Mouse (Mus musculus) liver, embryonic 11.5 days (tissue): ENCODE results near the gene Olfml3. TPM values are rescaled to one million over a fixed set of nuclear protein-coding genes. Genes with fewer than 3 reads are reported as not detected.

Experiments used
- ATAC-seq: fragments of 200-750 bp; cut with Nextera tagmentation; replicated peaks from 2 replicates; pipeline ENCODE4 v1.8.0; 2017; ENCODE audit warnings: moderate number of reproducible peaks, mild to moderate bottlenecking, moderate TSS enrichment, moderate library complexity; ENCODE audit not compliant: low FRiP score
- DNase-seq: peaks from one replicate; pipeline ENCODE4 v3.0.0-alpha.2; 2017; ENCODE audit warnings: low spot score
- H3K27ac ChIP-seq: fragments of 300-500 bp; sonication (generic); 2 replicates; pipeline ENCODE4 v1.5.1; 2014; ENCODE audit warnings: mild to moderate bottlenecking, low read depth, low read length, control low read depth
- H3K27me3 ChIP-seq: fragments of 300-500 bp; sonication (generic); replicated peaks from 2 replicates; pipeline ENCODE4 v1.6.1; 2014; ENCODE audit warnings: low read length, mixed read lengths; ENCODE audit not compliant: control insufficient read depth, insufficient read depth
- H3K36me3 ChIP-seq: fragments of 300-500 bp; sonication (generic); 2 replicates; pipeline ENCODE4 v1.6.1; 2014; ENCODE audit warnings: mild to moderate bottlenecking, low read length, moderate library complexity, mixed read lengths; ENCODE audit not compliant: control insufficient read depth, insufficient read depth
- H3K4me1 ChIP-seq: fragments of 300-500 bp; sonication (generic); replicated peaks from 2 replicates; pipeline ENCODE4 v1.6.1; 2014; ENCODE audit warnings: low read length, mixed read lengths; ENCODE audit not compliant: control insufficient read depth, insufficient read depth
- H3K4me2 ChIP-seq: fragments of 300-500 bp; sonication (generic); 2 replicates; pipeline ENCODE4 v1.6.1; 2014; ENCODE audit warnings: mild to moderate bottlenecking, control low read depth, moderate library complexity
- H3K4me3 ChIP-seq: fragments of 300-500 bp; sonication (generic); 2 replicates; pipeline ENCODE4 v1.5.1; 2014; ENCODE audit warnings: low read depth, low read length, control low read depth
- H3K9ac ChIP-seq: fragments of 300-500 bp; sonication (generic); 2 replicates; pipeline ENCODE4 v1.6.1; 2014; ENCODE audit warnings: low read depth, low read length, control low read depth
- H3K9me3 ChIP-seq: fragments of 300-500 bp; sonication (generic); 2 replicates; pipeline ENCODE4 v1.6.1; 2016; ENCODE audit warnings: low read length, inconsistent platforms, mixed read lengths; ENCODE audit not compliant: control insufficient read depth
- WGBS: fragments of 180-500 bp; shearing (Covaris S2); extraction: QIAGEN DNeasy Blood & Tissue Kit; methylation state at CpG from one replicate; pipeline ENCODE4 v1.1.7; 2014; 5-methylcytosine and 5-hydroxymethylcytosine counted together
- polyA plus RNA-seq: library from polyadenylated mRNA; unstranded; fragments of >200 nt; fragmentation: Nextera tagmentation; extraction: Ambion mirVana; gene quantifications from 2 replicates; pipeline ENCODE4 v1.2.1, GENCODE M21; 2014

Gene Olfml3
- polyA plus RNA-seq, 1 experiment from 2014 or later, result 8.5 TPM

DNA sequence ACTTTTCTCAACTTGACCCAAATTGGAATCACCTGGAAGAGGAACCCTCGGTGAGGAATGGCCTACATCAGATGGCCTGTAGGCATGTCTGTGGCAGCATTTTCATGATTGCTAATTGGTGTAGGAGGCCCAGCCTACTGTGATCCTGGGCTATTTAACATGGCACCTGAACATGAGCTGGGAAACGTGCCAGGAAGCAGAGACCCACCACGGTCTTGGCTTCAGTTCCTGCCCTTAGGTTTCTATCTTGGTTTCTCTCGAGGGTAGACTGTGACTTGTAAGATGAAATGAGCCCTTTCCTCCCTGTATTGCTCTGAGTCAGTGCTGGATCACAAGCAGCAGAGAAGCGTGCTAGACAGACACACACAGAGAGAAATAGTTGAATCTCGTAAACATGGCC is 33.1 kb downstream of the Olfml3 start:
- no peak for ATAC-seq
- no peaks in the 10 kb centered on the region for H3K4me1 ChIP-seq
- 76% methylated on average over 6 of the region's 6 CpGs for WGBS
- H3K9ac ChIP-seq, result no peak overlapping the region
- no peaks in the 10 kb centered on the region for H3K9me3 ChIP-seq
- no peak overlapping the region for H3K27ac ChIP-seq
- H3K4me2 ChIP-seq, result no peak overlapping the region
- no peaks in the 10 kb centered on the region for H3K36me3 ChIP-seq
- no peak overlapping the region for H3K4me3 ChIP-seq
- no peak for DNase-seq
- no peaks in the 10 kb centered on the region for H3K27me3 ChIP-seq

- Histone ChIP-seq H3K4me1 (no peaks in the 10 kb centered on the region), H3K4me2 (no peak overlapping the region), H3K9ac (no peak overlapping the region), H3K4me3 (no peak overlapping the region), H3K9me3 (no peaks in the 10 kb centered on the region), H3K27me3 (no peaks in the 10 kb centered on the region), H3K36me3 (no peaks in the 10 kb centered on the region), H3K27ac (no peak overlapping the region)
- WGBS, result 89% methylated on average over 1 of the region's 1 CpGs
- DNase-seq, result no peak
- ATAC-seq, result no peak
Measured at GRCm38 (mm10) chr3:103696388-103696925, 41.3 kb downstream of the Olfml3 start.

- H3K4me3 ChIP-seq, result no peak overlapping the region
- no peaks in the 10 kb centered on the region for H3K36me3 ChIP-seq
- H3K4me1 ChIP-seq, result no peaks in the 10 kb centered on the region
- ATAC-seq (no peak), DNase-seq (no peak)
- WGBS, result 51% methylated on average over 3 of the region's 3 CpGs
- no peak overlapping the region for H3K27ac ChIP-seq
- H3K9me3 ChIP-seq, result no peaks in the 10 kb centered on the region
- H3K4me2 ChIP-seq, result no peak overlapping the region
- no peaks in the 10 kb centered on the region for H3K27me3 ChIP-seq
- no peak overlapping the region for H3K9ac ChIP-seq
Measured at GRCm38 (mm10) chr3:103695556-103695955, 42.2 kb downstream of the Olfml3 start.

DNA sequence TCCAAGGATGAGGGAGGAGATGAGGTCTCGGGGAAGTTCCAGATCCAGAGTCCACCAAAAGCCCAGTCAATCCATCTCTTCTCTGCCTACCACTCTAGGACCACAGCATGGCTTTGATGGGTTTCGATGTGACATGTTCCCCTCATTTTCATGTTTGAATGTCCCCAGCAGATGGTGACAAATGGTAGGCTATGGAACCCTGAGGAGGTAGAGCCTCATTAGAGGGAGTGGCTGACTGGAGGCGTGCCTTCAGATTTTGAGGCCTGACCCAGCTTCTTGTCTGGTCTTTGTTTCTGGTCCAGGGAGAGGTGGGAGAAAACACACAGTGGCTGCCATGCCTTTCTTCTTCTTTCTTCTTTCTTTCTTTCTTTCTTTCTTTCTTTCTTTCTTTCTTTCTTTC is 47.3 kb downstream of the Olfml3 start:
- H3K4me2 ChIP-seq, result no peak overlapping the region
- no peak overlapping the region for H3K27ac ChIP-seq
- H3K9ac ChIP-seq, result no peak overlapping the region
- no peaks in the 10 kb centered on the region for H3K9me3 ChIP-seq
- DNase-seq (no peak), ATAC-seq (no peak)
- no peaks in the 10 kb centered on the region for H3K36me3 ChIP-seq
- no peak overlapping the region for H3K4me3 ChIP-seq
- no peaks in the 10 kb centered on the region for H3K27me3 ChIP-seq
- H3K4me1 ChIP-seq, result no peaks in the 10 kb centered on the region
- WGBS, result 70% methylated on average over 3 of the region's 3 CpGs

DNA sequence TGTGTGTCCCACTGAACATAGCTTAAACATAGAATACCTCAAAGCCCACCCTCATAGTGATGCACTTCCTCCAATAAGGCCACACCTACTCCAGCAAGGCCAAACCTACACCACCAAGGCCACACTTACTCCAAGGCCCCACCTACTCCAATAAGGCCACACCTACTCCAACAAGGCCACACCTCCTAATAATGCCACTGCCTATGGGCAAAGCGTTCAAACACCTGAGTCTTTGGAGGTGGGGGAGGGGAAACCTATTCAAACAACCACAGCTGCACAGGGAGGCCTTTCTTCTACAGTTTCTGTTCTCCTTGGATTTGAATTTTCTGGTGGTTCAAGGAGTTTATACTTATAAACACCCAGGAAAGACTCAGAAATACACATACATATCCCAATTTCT is 48.8 kb downstream of the Olfml3 start:
- Histone ChIP-seq H3K4me2 (no peak overlapping the region), H3K4me1 (no peaks in the 10 kb centered on the region), H3K36me3 (no peaks in the 10 kb centered on the region), H3K9me3 (no peaks in the 10 kb centered on the region), H3K9ac (no peak overlapping the region), H3K27me3 (no peaks in the 10 kb centered on the region), H3K27ac (no peak overlapping the region), H3K4me3 (no peak overlapping the region)
- ATAC-seq (no peak), DNase-seq (no peak)
- 75% methylated on average over 1 of the region's 1 CpGs for WGBS

DNA sequence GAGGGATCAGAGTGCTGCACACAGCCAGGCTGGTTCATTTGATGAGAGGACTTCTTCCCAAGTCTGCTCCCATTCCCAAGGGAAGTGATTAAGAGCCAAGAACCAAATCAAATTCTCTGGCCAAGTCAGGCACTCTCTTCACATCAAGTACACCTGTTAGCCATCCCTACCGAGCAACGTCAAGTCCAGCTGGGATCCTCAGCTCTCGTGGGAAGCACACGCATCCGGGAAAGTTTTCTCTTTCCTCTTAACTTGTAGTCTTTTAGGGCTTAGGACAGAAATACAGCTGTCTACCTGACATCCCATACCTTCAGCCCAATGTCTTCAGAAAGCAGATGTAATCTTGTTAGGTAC is 53.9 kb downstream of the Olfml3 start:
- Histone ChIP-seq H3K9ac (no peak overlapping the region), H3K27me3 (no peaks in the 10 kb centered on the region), H3K4me1 (no peaks in the 10 kb centered on the region), H3K36me3 (no peaks in the 10 kb centered on the region), H3K27ac (no peak overlapping the region), H3K9me3 (no peaks in the 10 kb centered on the region), H3K4me3 (no peak overlapping the region), H3K4me2 (no peak overlapping the region)
- WGBS, result 47% methylated on average over 5 of the region's 5 CpGs
- no peak for DNase-seq
- no peak for ATAC-seq

DNA sequence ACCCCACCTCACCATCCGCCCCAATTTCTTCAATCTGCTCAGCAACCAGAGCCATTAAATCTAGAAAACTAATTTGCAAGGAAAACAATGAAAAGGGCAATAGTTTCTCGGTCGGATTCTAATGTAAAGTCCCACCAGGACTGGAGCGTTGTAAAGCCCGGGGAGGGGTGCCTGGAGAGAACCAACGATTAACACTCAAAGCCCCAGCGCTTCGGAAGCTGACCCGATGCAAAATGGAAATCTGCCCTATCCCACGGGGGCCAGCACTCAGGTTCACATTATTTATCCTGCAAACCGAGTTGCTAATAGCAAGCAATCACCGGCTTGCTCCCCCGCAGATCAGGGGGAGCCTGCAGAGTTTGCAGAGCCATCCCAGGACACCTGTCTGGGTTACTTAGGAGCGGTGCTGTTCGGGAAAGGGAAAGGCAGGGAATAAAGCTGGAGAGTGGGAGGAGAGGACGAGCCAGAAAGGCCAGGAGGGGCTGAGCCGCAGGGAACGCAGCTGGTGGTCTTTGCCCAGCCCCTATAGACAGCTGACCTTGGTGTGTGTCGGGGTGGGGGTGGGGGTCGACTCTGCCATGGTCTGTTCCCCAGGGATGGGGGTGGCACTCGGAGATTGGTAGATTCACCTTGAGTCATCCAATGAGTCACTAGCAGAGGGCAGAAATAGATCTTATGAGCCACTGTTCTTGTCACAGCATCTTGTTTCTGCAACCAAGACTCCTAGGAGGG is 54.4 kb downstream of the Olfml3 start:
- Histone ChIP-seq H3K4me3 (no peak overlapping the region), H3K4me2 (peak overlapping the region; percentile 27; the same call in 1 of the 2 replicates)
- no peak for DNase-seq

DNA sequence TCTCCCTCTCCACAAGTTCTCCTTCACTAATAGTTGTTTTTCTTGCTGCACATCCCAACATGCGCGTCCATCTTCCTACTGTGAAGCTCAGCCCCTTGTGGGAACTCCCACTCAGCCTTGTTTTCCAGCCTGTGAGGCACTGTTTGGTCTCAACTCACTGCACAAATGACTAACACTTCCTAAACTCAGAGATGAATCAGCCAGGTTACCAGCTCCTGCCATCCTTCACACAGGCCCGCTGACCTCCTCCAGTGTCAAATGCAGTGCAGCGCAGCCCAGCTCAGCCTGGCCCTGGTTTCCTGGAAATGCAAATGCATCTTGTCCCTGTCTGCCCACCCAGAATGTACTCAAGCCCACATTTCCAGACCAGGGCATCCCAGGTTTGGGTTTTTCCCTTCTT is 55.3 kb downstream of the Olfml3 start:
- Histone ChIP-seq H3K9ac (no peak overlapping the region), H3K4me2 (no peak overlapping the region), H3K27ac (no peak overlapping the region), H3K4me3 (no peak overlapping the region), H3K36me3 (no peaks in the 10 kb centered on the region), H3K4me1 (no peaks in the 10 kb centered on the region), H3K27me3 (no peaks in the 10 kb centered on the region), H3K9me3 (no peaks in the 10 kb centered on the region)
- 44% methylated on average over 4 of the region's 4 CpGs for WGBS
- DNase-seq, result no peak
- no peak for ATAC-seq

More for the DNA sequence above, 54.4 kb downstream of the Olfml3 start:
- no peak for ATAC-seq
- H3K4me1 ChIP-seq, result no peaks in the 10 kb centered on the region
- no peaks in the 10 kb centered on the region for H3K9me3 ChIP-seq
- H3K9ac ChIP-seq, result no peak overlapping the region
- WGBS, result 11% methylated on average over 21 of the region's 21 CpGs
- H3K36me3 ChIP-seq, result no peaks in the 10 kb centered on the region
- H3K27me3 ChIP-seq, result no peaks in the 10 kb centered on the region
- no peak overlapping the region for H3K27ac ChIP-seq

- Histone ChIP-seq H3K4me2 (no peak overlapping the region), H3K4me3 (no peak overlapping the region), H3K27me3 (no peaks in the 10 kb centered on the region), H3K9ac (no peak overlapping the region), H3K36me3 (no peaks in the 10 kb centered on the region), H3K27ac (no peak overlapping the region), H3K9me3 (no peaks in the 10 kb centered on the region), H3K4me1 (no peaks in the 10 kb centered on the region)
- WGBS, result 62% methylated on average over 6 of the region's 6 CpGs
- DNase-seq (no peak), ATAC-seq (no peak)
Measured at GRCm38 (mm10) chr3:103678811-103679210, 59.0 kb downstream of the Olfml3 start.
